Mouse (Mus musculus) ES-Bruce4 (cell line): ENCODE results near the gene Frrs1. TPM values are rescaled to one million over a fixed set of nuclear protein-coding genes. Genes with fewer than 3 reads are reported as not detected.

Experiments used
- H3K27ac ChIP-seq: 2 replicates; pipeline ENCODE4 v1.5.1; 2012; ENCODE audit warnings: low read length, inconsistent platforms; ENCODE audit not compliant: insufficient read depth
- H3K27me3 ChIP-seq: 2 replicates; pipeline ENCODE4 v1.6.1; 2012; ENCODE audit warnings: mild to moderate bottlenecking, low read length, inconsistent platforms; ENCODE audit not compliant: control insufficient read depth, poor library complexity, insufficient read depth, severe bottlenecking
- H3K36me3 ChIP-seq: 2 replicates; pipeline ENCODE4 v1.6.1; 2012; ENCODE audit warnings: inconsistent platforms, mild to moderate bottlenecking, low read length, moderate library complexity; ENCODE audit not compliant: control insufficient read depth, poor library complexity, insufficient read depth, severe bottlenecking
- H3K4me1 ChIP-seq: one replicate; pipeline ENCODE4 v1.8.1; 2011; ENCODE audit warnings: low read length; ENCODE audit not compliant: control insufficient read depth, insufficient read depth
- H3K4me3 ChIP-seq: 2 replicates; pipeline ENCODE4 v1.5.1; 2011; ENCODE audit warnings: low read depth, mild to moderate bottlenecking, low read length
- H3K9ac ChIP-seq: 2 replicates; pipeline ENCODE4 v1.6.1; 2012; ENCODE audit warnings: low read depth, mild to moderate bottlenecking, inconsistent platforms; ENCODE audit not compliant: poor library complexity, severe bottlenecking
- H3K9me3 ChIP-seq: replicated peaks from 2 replicates; pipeline ENCODE4 v1.6.1; 2012; ENCODE audit warnings: mild to moderate bottlenecking, low read length, inconsistent platforms; ENCODE audit not compliant: control insufficient read depth, poor library complexity, insufficient read depth, severe bottlenecking
- CTCF ChIP-seq: IDR thresholded peaks from one replicate; pipeline ENCODE4 v1.8.1; 2011; ENCODE audit warnings: low read depth, low read length
- EP300 ChIP-seq: IDR thresholded peaks from 2 replicates; pipeline ENCODE4 v1.6.1; 2011; ENCODE audit warnings: low read depth, low read length; ENCODE audit not compliant: insufficient read depth
- POLR2A ChIP-seq: IDR thresholded peaks from one replicate; pipeline ENCODE4 v1.8.1; 2011; ENCODE audit warnings: low read length; ENCODE audit not compliant: insufficient read depth
- polyA plus RNA-seq: library from polyadenylated mRNA; stranded (reverse); fragments of >200 nt; gene quantifications from 2 replicates; pipeline ENCODE4 v1.2.4, GENCODE M21; 2011; ENCODE audit warnings: low read depth; ENCODE audit not compliant: missing spikeins, insufficient read depth, insufficient read length

The Frrs1 gene
- polyA plus RNA-seq, 1 experiment: 60.3 TPM

DNA sequence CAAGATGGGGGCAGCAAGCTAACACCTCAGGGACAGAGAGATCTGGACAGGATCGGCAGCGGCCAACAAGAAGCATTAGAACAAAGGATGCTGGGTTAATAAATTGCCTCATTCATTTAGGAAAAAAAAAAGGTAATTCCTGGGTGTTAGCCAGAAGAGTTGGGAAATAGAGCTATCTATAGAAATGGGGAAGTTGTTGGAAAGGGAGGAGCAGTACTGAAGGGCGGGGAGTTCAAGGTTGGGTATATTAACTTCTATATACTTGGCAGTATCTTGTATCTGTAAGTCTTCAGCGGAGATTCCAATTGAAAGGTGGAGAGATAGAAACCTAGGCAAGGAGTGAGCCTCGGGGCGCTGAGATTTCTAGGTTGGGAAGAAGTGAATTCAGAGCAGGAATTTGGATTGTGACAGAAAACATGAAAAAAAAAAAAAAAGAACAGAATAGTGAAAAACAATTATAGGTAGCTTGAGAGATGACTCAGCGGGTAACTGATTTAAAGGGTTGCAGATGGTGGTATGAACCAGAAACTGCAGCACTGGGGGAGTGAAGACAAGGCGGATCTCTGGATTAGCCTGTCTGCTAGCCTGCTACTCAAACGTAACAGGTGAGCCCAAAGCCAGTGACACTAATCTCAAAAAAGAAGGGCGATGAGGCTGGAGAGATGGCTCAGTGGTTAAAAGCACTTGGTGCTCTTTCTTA is 14.2 kb upstream of the Frrs1 start:
- TF ChIP-seq POLR2A (no peak), CTCF (no peak), EP300 (no peak)
- no peak overlapping the region for H3K27ac ChIP-seq
- H3K9me3 ChIP-seq: no peaks in the 10 kb centered on the region
- no peaks in the 10 kb centered on the region for H3K27me3 ChIP-seq
- no peaks in the 10 kb centered on the region for H3K36me3 ChIP-seq
- no peak overlapping the region for H3K4me3 ChIP-seq
- H3K4me1 ChIP-seq: no peaks in the 10 kb centered on the region
- no peak overlapping the region for H3K9ac ChIP-seq

GRCm38 (mm10) chr3:116846084-116846483 is 13.2 kb upstream of the Frrs1 start:
- H3K9me3 ChIP-seq: no peaks in the 10 kb centered on the region
- TF ChIP-seq CTCF (no peak), POLR2A (no peak), EP300 (no peak)

GRCm38 (mm10) chr3:116848099-116848498 is 11.2 kb upstream of the Frrs1 start:
- Histone ChIP-seq H3K27me3 (no peaks in the 10 kb centered on the region), H3K27ac (no peak overlapping the region), H3K9ac (no peak overlapping the region), H3K36me3 (no peaks in the 10 kb centered on the region), H3K4me3 (no peak overlapping the region), H3K4me1 (no peaks in the 10 kb centered on the region), H3K9me3 (no peaks in the 10 kb centered on the region)
- no peak for TF ChIP-seq POLR2A
- no peak for TF ChIP-seq EP300
- TF ChIP-seq CTCF: no peak

More at GRCm38 (mm10) chr3:116846084-116846483, 13.2 kb upstream of the Frrs1 start:
- H3K9ac ChIP-seq: no peak overlapping the region
- no peaks in the 10 kb centered on the region for H3K36me3 ChIP-seq
- H3K4me1 ChIP-seq: no peaks in the 10 kb centered on the region
- H3K27ac ChIP-seq: no peak overlapping the region
- no peak overlapping the region for H3K4me3 ChIP-seq
- H3K27me3 ChIP-seq: no peaks in the 10 kb centered on the region

- no peak overlapping the region for H3K9ac ChIP-seq
- no peaks in the 10 kb centered on the region for H3K27me3 ChIP-seq
- H3K9me3 ChIP-seq: no peaks in the 10 kb centered on the region
- no peak for TF ChIP-seq POLR2A
- TF ChIP-seq EP300: no peak
- no peak for TF ChIP-seq CTCF
- H3K36me3 ChIP-seq: no peaks in the 10 kb centered on the region
- H3K4me1 ChIP-seq: no peaks in the 10 kb centered on the region
- no peak overlapping the region for H3K4me3 ChIP-seq
- no peak overlapping the region for H3K27ac ChIP-seq
These were observed 10.3 kb upstream of the Frrs1 start for GRCm38 (mm10) chr3:116848936-116849335.

GRCm38 (mm10) chr3:116850376-116850775 is 8.9 kb upstream of the Frrs1 start:
- Histone ChIP-seq H3K4me3 (no peak overlapping the region), H3K9me3 (no peaks in the 10 kb centered on the region), H3K36me3 (no peaks in the 10 kb centered on the region), H3K27ac (no peak overlapping the region), H3K9ac (no peak overlapping the region), H3K4me1 (no peaks in the 10 kb centered on the region), H3K27me3 (no peaks in the 10 kb centered on the region)
- no peak for TF ChIP-seq POLR2A
- TF ChIP-seq EP300: no peak
- no peak for TF ChIP-seq CTCF

GRCm38 (mm10) chr3:116852421-116852820 is 6.8 kb upstream of the Frrs1 start:
- Histone ChIP-seq H3K9me3 (no peaks in the 10 kb centered on the region), H3K4me3 (no peak overlapping the region), H3K4me1 (no peaks in the 10 kb centered on the region), H3K36me3 (no peaks in the 10 kb centered on the region), H3K27ac (no peak overlapping the region), H3K9ac (no peak overlapping the region), H3K27me3 (no peaks in the 10 kb centered on the region)
- TF ChIP-seq EP300 (no peak), CTCF (no peak), POLR2A (no peak)
